Mouse (Mus musculus): ENCODE measurements around the gene Gm20388.
A peak's percentile ranks its signal among the peaks of the same experiment; 100 is the strongest.
"Not testable (repeated sequence)": the region's sequence is repeated elsewhere in the genome, so short reads cannot be mapped to it uniquely, and the experiment has no call there.

Gene Gm20388

DNA sequence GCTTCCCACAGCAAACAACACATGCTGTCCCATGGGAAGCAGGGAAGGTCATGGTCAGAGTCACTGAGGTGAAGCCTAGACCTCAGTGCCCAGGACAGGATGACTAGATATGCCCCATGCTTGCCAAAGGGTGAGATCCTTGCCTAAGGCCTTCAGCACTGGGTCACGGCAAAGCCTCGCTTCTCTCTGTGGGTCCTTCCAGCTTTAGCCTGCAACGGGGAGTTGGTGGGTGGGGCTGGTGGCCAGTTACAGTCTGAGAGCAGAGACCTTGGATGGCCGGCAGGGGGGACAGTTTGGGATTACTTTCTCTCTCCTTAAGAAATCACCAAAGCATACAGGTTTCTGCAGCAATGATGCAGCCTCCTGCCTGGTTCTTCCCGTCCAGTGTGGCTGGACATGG lies 877.0 kb downstream of the Gm20388 start:
- DNase-seq (ENCODE audit: low spot score) = no peak

DNA sequence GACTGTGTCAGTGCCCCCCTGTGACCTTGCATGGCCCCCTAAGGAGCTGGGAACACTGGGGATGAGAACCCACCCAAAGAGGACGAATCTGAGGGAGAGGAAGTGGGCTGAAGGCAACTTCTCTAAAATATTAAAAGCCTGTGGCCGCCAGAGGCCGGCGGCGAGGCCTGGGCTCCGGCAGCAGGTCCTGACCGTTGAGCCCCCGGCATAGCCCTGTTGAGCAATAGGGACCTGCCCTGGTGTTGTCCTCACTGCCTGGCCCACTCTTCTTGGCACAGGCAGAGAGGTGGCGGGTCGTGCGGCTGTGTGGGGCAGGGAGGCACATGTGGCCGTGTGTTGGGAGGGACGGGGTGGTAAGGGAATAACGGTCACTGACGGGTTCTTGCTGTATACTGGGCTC lies 882.1 kb downstream of the Gm20388 start:
- no peak for DNase-seq (ENCODE audit: low spot score)

DNA sequence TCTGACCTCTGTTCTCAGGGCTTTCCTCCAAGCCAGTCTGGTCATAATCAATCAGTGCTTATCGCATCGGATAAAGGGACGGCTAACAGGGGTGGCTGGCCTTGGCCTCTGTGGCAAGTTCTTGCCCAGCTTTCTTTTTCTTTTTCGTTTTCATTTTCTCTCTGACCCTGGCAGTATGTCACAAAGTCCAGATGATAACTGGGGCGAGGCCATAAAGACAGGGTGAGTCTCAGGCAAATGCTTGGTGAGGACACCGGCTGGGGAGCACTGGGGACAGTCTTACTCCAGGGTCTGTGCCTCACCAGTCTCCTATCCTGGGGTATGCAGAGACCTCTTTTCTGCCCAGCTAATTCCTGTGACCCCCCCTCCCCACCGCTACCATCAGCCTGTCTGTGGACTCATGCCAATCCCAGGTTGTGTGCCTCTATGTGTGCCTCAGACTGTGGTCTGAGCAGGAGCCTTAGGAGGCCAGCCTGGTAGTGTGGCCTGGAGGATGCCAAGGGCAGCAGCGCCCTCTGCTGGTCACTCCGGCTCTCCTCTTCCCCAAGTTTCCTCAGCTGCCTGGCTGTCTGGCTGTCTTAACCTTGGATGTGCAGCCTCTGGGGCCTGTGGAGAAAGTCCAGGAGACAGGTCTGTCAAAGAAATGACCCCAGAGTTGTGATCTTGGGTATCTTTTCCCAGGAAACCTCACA lies 885.4 kb downstream of the Gm20388 start:
- peak; percentile 95 for DNase-seq (ENCODE audit: low spot score)

DNA sequence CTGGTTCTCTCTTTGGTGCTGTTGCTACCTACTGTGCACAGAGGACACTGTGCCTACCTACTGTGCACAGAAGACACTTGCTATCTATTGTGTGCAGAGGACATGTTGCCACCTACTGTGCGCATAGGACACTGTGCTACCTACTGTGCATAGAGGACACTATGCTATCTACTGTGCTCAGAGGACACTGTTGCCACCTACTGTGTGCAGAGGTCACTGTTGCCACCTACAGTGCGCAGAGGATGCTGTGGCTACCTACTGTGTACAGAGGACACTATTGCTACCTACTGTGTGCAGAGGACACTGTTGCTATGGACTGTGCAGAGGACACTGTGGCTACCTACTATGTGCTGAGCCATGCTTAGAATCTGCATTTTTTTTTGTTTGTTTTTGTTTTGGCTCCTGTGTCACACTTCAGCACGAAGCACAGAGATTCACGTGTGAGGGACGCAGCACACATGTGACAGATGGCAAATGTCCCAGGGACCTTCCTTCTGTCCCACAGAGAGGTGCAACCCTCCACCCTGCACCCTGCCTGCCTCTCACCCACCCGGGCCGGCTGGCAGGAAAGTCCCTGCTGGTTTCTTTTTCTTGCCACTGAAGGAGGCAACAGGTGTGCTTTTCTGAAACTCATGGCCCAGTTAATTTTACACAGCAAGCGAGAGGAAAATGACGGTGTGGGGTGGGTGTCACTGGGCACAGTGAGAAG lies 886.5 kb downstream of the Gm20388 start:
- DNase-seq (ENCODE audit: low spot score) = no peak

DNA sequence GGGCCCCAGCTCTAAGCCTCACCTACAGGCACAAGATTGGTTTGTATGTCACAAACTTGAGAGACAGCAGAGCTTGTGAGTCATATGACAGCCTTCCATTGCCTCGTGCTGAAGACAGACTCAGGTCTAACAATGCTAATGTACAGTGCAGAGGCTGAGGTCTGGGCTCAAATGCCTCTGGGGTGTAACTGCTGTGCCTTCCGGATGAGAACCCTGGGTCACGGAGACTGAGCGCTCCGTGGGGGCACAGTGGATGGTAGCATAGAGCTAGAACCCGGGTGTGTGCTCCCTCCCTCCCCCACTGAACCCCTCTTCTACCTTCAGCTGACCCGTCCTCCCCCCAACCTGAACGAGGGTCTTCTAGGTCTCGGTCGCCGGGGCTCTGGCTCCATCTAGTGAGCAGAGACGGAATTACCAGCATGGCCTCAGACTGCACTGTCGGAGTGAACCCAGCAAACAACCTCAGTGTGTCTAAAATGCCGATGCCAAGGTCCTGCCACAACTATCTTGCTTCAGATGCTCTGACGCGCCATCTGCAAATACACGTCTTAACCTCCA lies 889.7 kb downstream of the Gm20388 start:
- DNase-seq (ENCODE audit: low spot score) = peak; percentile 81

DNA sequence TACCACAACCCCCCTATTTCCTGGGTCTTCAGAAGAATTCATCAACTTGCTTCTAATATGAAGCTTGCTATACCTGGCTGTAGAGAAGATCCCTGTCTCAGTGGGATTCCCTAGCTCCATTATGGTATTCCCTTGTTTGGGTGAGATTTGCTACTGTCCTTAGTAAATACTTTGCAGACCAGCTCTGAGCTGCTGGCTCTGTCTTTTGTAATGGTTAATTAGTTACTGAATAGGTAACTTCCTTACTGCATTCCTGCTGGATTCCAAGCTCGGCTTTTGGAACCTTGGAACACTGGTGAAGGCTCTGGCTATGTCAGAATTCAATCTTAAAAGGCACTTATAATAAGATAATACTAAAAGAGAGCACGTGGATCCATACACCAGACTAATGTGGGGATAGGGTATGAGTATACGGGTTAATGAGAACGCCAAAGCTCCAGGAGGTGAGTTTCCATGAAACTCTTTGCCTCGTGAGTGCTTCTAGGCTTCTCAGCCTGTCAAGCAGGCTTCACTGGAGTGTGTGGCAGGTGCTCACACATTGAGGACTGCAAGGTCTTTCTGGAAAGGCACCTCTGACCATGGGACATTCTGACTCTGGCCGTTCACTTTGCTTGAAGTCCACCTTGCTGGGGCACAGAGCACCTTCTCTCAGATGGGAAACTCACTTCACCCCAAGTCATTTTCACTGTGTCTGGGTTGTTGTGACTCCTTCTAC lies 893.2 kb downstream of the Gm20388 start:
- not testable (repeated sequence) for DNase-seq (ENCODE audit: low spot score)

DNA sequence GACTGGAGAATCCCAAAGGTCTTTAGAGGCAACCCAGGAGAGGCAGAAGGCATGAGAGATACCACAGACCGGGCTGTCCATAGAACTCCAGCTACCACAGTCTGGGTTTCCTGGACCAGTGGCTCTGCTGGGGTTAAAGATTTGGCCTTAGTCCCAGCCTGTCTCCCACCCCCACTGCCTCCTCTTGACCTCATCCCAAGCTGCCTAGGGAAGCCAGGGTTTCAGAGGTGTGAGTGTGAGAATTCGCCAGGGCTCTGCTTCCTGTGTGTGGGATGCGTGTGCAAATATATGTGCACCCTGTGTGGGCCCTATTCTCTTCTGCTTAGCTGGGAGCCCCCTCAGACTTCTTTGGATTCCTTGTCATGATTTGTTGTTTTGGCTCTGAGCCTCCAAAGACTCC lies 894.1 kb downstream of the Gm20388 start:
- DNase-seq (ENCODE audit: low spot score) = no peak

DNA sequence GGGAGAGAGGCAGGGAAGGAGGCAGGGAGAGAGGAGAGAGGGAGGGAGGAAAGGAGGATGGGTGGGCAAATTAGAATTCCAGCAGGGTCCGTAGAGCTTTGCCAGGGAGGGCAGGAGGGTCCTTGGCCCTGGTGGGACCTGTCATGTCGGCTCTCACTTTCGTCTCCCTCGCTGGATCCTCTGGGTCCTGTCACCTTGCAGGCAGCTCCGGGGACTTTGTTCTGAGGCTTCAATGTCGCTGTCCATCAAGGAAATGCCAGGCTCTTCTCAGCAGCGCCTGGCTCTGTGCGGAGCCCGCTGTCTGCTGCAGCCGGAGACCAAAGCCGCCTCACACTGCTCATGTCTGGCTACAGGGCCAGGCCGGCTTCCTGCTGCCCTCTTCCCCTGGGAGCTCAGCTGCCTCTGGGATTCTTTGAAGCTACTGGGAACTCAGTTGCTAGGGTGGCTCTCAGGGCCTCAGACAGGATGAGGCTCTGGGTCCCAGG lies 896.2 kb downstream of the Gm20388 start:
- DNase-seq (ENCODE audit: low spot score) = no peak

DNA sequence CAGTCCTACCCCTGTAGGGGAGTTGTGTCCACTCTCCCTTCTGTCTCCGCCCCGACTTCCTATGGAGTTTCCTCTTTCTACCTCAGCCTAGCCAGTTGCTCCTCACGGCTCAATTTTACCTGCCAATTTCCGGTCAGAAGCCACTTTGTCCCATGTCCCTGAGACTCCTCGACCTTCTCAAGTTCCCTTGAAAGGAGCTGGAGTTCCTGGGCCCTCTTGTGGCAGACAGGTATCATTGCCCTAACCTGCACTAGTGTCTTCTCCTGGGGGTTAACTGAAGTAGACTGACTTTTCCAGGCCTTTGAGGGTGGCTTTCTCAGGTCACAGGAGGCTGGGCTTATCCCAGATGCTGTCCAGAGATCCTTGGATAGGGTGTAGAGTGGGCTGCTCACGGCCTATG lies 897.1 kb downstream of the Gm20388 start:
- DNase-seq (ENCODE audit: low spot score) = peak; percentile 31

DNA sequence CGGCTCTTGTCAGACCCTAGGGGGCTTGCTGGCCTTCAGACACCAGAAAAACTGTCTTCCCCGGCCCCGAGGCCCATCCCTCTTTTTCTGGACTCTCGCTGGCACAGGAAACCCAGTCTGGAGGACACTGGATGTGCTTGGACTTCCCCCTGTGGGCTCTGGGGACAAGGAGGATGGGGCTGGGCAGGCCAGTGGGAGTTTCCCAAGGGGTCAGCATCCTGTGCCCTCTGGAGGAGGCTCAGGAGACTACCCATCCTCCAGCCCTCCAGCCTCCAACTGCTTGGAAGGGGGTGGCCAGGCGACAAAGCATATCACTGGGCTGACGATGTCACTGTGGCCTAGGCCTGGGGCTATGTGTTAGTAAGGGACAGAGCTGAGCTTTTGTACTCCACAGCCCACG lies 898.4 kb downstream of the Gm20388 start:
- no peak for DNase-seq (ENCODE audit: low spot score)

DNA sequence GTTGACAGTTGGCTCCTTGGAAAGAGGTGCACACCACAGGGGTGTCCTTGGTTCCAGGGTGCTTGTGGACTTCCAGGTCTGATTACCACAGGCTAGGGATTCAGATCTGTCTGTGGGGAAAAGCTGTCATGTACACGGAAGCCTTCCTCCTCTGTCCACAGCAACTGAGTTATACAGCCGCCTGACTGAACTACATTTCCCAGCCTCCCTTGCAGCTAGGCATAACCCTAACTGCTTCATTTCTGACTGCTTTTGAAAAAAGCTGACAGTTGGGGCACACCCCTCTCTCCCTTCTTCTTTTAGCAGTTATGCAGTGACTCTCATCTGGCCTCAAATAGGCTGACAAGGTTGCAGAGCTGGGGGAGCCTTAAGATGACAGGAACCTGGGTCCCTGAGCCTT lies 901.3 kb downstream of the Gm20388 start:
- DNase-seq (ENCODE audit: low spot score) = no peak

DNA sequence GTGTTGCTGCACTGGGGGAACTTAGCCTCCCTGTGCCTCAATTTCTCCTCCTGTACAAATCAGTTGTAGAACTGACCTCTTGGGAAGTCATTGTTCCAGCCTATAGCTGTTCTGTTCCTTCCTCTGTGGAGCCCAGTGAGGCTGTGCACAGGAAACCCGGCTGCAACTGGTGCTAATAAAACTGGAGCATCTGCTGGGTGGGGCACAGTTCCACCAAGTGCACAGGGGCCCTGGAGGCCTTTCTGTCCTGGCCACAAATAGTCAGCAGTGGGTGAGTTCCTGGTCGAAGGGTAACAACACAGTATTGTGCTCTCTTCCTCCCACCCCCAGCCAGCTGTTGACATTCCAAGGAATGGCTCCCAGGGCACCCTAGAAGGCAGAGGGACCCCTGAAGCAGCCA lies 902.4 kb downstream of the Gm20388 start:
- no peak for DNase-seq (ENCODE audit: low spot score)

DNA sequence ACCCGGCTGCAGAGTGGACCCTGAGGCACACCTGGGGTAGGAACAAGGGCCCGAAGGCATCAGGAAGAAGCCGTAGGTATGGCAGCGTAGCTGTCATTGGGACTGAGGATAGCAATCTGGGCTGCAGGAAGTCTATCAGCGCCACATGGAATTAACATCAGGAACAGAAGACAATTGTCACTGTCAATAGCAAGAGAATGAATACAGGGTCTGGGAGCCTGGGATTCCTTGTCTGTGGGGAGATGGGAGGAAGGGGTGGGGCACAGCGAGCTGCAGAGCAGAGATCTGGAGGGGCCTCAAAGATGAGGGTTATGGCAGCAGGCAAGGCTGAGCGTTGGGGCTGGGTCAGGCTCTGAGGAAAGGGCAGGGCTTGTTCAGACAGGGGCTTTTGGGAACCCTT lies 903.2 kb downstream of the Gm20388 start:
- DNase-seq (ENCODE audit: low spot score) = no peak

DNA sequence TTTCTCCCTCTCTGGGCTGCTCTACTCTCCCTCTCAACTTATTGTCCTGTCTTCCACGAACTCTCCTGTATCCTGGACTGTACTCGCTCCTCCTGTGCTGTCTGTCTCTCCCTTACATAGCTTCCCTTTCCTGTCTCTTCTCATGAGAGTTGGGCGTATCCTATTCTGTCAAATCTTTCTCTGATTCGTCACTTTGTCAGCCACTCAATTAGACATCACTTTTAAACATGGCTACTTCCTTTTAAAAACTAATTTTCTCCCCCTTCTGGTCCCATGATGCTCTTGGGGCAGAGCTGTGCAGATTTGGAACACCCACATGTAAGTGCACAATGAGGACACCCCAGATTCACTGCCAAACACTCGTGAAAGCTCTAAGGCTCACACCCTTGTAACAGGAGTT lies 905.7 kb downstream of the Gm20388 start:
- DNase-seq (ENCODE audit: low spot score) = no peak

DNA sequence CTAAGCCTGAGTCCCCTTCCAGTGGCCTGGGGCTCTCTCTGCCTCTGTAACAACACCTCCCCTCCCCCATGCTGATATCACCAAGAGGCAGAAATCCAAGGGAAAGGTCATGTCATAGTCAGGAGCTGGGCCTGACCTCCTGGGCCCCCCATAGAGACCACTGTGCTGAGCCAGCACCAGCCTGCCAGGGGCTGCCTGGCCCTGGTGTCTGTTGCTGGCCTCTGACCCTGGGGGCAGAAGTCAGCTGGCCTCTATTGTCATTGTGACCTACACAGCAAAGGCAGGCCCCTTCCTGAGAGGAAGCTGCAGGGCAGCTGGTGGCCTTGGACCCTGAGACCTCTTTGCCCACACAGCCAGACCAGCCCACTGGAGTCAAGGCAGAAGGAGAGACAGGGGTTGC lies 909.3 kb downstream of the Gm20388 start:
- DNase-seq (ENCODE audit: low spot score) = no peak

DNA sequence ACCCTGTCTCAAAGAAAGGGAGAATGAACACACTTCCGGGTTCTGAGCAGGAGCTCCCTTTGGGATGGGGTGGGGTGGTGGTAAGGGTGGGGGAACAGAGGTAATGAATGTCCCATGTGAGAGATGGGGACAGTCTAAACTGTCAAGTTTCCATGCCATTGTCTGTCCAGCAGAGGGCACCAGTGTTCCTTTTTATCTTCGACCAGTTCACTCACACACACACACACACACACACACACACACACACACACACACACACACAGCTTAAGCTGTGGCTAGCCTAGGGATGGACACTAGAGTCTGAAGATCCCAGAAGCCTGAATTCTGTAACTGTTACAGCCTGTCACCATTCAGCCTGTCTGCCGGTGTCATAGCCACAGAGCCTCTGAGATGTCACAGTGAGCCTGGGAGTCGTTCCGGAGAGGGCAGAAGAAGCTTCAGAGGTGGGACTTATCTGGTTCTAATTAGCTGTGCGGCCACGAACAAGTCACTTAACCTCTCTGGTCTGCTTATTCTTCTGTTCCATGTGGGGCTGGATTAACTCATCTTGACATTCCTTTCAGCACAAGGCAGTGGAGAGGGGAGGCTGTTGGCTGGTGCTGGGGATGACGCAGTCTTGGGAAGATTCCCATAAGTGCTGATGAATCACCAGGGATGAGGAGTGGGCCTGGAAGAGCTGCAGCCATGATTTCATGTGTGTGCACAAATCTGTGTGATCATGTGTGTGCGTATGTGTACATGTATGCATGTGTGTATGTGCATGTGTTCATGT lies 910.9 kb downstream of the Gm20388 start:
- DNase-seq (ENCODE audit: low spot score) = peak; percentile 88

DNA sequence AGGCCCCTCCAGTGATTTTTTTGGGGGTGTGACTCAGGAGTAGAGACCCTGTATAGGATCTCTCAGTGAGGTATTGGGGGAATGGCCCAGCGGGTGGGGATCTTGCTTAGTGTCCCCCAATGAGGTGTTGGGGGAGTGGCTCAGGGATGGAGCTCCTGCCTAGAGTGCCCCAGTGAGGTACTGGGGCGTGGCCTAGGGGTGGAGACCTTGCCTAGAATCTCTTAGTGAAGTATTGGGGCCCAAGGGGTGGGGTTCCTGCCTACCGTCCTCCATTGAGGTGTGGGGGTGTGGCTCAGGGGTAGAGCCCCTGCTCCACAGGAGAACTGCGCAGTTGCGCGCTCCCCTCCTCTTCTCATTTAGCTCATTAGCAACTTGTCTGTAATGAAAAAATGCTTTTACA lies 912.7 kb downstream of the Gm20388 start:
- no peak for DNase-seq (ENCODE audit: low spot score)

DNA sequence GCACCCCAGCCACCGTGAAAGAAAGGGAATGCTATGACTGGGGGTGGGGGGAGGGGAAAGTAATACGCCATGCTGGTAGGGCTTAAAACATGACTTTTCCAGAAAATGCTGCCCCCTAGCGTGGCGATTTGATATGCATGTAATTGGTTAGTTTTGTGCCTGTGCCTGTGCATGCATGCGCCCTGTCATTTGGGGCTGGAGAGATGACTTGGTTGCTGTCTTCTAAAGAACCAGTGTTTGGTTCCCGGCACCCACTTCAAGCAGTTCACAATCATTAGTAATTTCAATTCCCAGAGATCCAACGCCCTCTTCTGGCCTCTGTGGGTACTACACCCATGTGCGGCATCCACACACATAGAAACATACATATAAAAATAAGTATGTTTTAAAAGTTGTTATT lies 913.2 kb downstream of the Gm20388 start:
- DNase-seq (ENCODE audit: low spot score) = no peak

DNA sequence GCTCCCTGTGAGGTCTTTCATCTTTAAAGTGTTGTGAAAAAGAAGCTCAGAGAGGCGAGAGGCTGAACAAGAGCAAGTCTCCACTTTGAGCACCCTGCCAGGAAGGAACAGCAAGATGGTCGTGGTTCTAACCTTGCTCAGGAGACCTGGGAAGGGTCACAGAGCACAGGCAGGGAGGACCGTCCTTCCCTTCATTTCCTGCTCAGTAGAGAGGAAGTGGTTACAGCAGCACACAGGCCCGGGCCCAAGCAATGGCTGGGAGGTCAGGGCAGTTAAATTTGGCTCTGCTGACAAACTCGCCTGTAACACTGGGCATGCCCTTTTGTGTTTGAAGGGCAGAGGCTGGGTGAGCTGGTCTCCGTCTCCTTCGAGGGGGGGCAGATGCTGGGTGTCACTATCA lies 914.0 kb downstream of the Gm20388 start:
- DNase-seq (ENCODE audit: low spot score) = no peak

DNA sequence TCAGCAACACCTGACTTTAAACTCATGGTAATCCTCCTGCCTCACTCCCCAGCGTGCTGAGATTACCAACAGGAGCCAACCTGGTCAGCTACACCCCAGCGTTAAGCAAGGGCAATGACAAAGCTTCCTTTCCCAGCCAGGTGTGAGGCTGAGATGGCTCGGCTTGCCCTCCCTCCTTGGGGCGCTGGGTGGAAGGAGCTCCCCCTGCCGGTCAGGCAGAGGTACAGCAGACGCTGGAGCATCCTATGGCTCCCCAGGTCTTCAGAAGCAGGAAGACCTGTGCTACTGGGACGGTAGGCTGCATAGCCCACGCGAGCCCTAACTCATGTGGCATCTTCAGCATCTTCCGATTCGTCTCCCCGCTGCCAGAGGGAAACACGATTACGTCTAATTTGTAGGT lies 917.6 kb downstream of the Gm20388 start:
- DNase-seq (ENCODE audit: low spot score) = peak; percentile 73

DNA sequence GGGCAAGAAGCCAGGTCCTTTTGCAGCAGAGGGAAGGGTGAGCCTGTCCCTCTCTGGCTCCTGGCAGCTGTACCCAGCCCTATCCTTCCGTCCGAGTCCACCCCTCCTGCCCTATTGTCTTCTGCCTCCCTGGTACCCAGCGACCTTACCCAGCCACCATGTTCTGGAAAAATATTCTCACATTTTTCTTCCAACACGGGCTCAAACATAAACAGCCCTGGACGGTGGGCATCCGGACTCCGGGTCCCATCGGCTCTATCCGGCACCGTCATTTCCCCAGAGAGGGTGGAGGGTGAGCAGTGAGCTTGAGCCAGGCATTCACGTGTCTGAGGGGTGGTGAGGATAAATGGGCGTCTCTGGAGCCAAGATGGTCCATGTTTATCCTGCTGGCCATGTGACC lies 920.0 kb downstream of the Gm20388 start:
- DNase-seq (ENCODE audit: low spot score) = no peak

DNA sequence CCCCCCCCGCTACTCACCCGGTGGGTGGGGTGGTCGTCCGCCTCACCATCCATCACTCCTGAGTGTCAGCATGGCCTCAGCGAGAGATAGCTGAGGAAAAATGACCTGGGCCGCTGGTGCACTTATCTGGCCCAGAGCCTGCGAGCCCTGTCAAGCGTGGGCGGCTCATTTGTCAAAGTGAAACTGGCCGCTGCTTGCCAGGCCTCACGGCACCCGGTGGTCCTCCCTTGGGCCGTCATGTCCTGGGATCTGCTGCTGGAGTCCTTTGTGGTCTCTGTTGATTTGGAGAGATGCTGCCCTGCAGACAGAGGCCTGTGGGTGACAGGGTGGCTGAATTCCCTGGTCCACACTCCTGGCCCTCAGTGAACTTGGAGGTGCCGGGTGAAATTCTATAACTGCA lies 921.4 kb downstream of the Gm20388 start:
- DNase-seq (ENCODE audit: low spot score) = no peak

All from retina, embryonic 14.5 days (tissue).